Comparison of ENCODE assay signal across 8 mouse cellular contexts in genomic region chr11:119040600-119041324, GRCm38 (mm10). TPM values are rescaled to one million over a fixed set of nuclear protein-coding genes. Genes with fewer than 3 reads are reported as not detected.
A peak's percentile ranks its signal among the peaks of the same experiment; 100 is the strongest.
DNase-seq lines count a peak whose midpoint lies in the region; ATAC-seq lines count a peak whose summit lies in the region.

Gene Cbx8, minus strand, starts transcription at chr11:119040969.

- H3K27me3 ChIP-seq in heart, embryonic 14.5 days (ENCODE audit: control insufficient read depth, insufficient read depth, low read length), result peaks cover 75% of the 10 kb centered on the region
- H3K27me3 ChIP-seq in liver, embryonic 13.5 days, result peaks cover 100% of the 10 kb centered on the region
- H3K27me3 ChIP-seq in stomach, embryonic 16.5 days (ENCODE audit: control insufficient read depth, insufficient read depth, low read length), result peaks cover 72% of the 10 kb centered on the region

- peak within 1 kb of the TSS; percentile 87 for H3K9ac ChIP-seq in heart, embryonic 14.5 days (ENCODE audit: low read length)
- peak within 1 kb of the TSS; percentile 76 for H3K9ac ChIP-seq in liver, embryonic 13.5 days
- peak within 1 kb of the TSS; percentile 84 for H3K9ac ChIP-seq in stomach, embryonic 16.5 days (ENCODE audit: low read length)

- no peaks in the 10 kb centered on the region for H3K9me3 ChIP-seq in heart, embryonic 14.5 days (ENCODE audit: control insufficient read depth, low read length)
- H3K9me3 ChIP-seq in liver, embryonic 13.5 days (replicated peaks), result no peaks in the 10 kb centered on the region
- no peaks in the 10 kb centered on the region for H3K9me3 ChIP-seq in stomach, embryonic 16.5 days (replicated peaks; ENCODE audit: control insufficient read depth, low read length)

- H3K4me1 ChIP-seq in brown adipose tissue, adult 24 weeks (ENCODE audit: control insufficient read depth, insufficient read depth, insufficient read length, low read length), result peaks cover 6% of the 10 kb centered on the region
- H3K4me1 ChIP-seq in heart, embryonic 14.5 days (ENCODE audit: control insufficient read depth in 2 of 2, insufficient read depth in 2 of 2, low read length in 2 of 2), result peaks cover 24 to 44% of the 10 kb centered on the region in 2 experiments
- peaks cover 52% of the 10 kb centered on the region for H3K4me1 ChIP-seq in liver, embryonic 13.5 days (replicated peaks)
- H3K4me1 ChIP-seq in stomach, embryonic 16.5 days (ENCODE audit: control insufficient read depth, insufficient read depth, low read length), result peaks cover 47% of the 10 kb centered on the region

- peaks cover 13% of the 10 kb centered on the region for H3K36me3 ChIP-seq in heart, embryonic 14.5 days (ENCODE audit: control insufficient read depth, insufficient read depth, low read length)
- H3K36me3 ChIP-seq in liver, embryonic 13.5 days, result peaks cover 6% of the 10 kb centered on the region
- H3K36me3 ChIP-seq in stomach, embryonic 16.5 days (ENCODE audit: control insufficient read depth, insufficient read depth, low read length), result no peaks in the 10 kb centered on the region

- 0% methylated on average over 62 of the region's 63 CpGs for WGBS in heart, embryonic 14.5 days
- under 1% methylated on average over 49 of the region's 63 CpGs for WGBS in liver, embryonic 13.5 days (ENCODE audit: insufficient replicate concordance)
- under 1% methylated on average over 63 of the region's 63 CpGs for WGBS in stomach, embryonic 16.5 days

- peak within 1 kb of the TSS; percentile 84 for H3K4me3 ChIP-seq in brown adipose tissue, adult 24 weeks (ENCODE audit: insufficient read depth, low read depth, low read length)
- H3K4me3 ChIP-seq in heart, embryonic 14.5 days (ENCODE audit: control insufficient read depth in 1 of 2, insufficient read depth in 1 of 2, low read depth in 1 of 2, low read length in 2 of 2), result peak within 1 kb of the TSS; percentile 68 to 78
- peak within 1 kb of the TSS; percentile 67 for H3K4me3 ChIP-seq in liver, embryonic 13.5 days (replicated peaks)
- peak within 1 kb of the TSS; percentile 72 for H3K4me3 ChIP-seq in stomach, embryonic 16.5 days (replicated peaks; ENCODE audit: low read length)

- ATAC-seq in heart, embryonic 14.5 days (ENCODE audit: insufficient number of reproducible peaks, insufficient read depth, low FRiP score, low read depth), result peak; percentile 93
- peak; percentile 87 for ATAC-seq in liver, embryonic 13.5 days (ENCODE audit: low read depth)
- ATAC-seq in stomach, embryonic 16.5 days (ENCODE audit: insufficient read depth, low FRiP score), result peak; percentile 96

- peak within 1 kb of the TSS; percentile 100 for H3K4me2 ChIP-seq in heart, embryonic 14.5 days (ENCODE audit: low read length)
- peak within 1 kb of the TSS; percentile 89 for H3K4me2 ChIP-seq in liver, embryonic 13.5 days
- peak within 1 kb of the TSS; percentile 96 for H3K4me2 ChIP-seq in stomach, embryonic 16.5 days (ENCODE audit: low read depth, low read length)

- DNase-seq in CD4-positive, CD25-positive, alpha-beta regulatory T cell, adult 2 months (ENCODE audit: low read depth, low spot score), result peak; percentile 99
- peak; percentile 83 for DNase-seq in fat pad, adult 2 months (ENCODE audit: extremely low read depth, low read depth, low spot score)
- peak; percentile 100 for DNase-seq in kidney, postnatal 14 days
- DNase-seq in liver, embryonic 13.5 days, result peak; percentile 93
- peak; percentile 99 for DNase-seq in neural tube, embryonic 10.5 days (ENCODE audit: extremely low spot score, low spot score)

- peak within 1 kb of the TSS; percentile 82 for H3K27ac ChIP-seq in brown adipose tissue, adult 24 weeks (replicated peaks; ENCODE audit: low read depth, low read length)
- H3K27ac ChIP-seq in heart, embryonic 14.5 days (replicated peaks in 1 of 2; ENCODE audit: control insufficient read depth in 1 of 2, insufficient read depth in 1 of 2, low read depth in 2 of 2, low read length in 2 of 2), result peak within 1 kb of the TSS; percentile 66 to 85
- 0 out of 2 replicates have a peak within 1 kb of the TSS, but pooled peaks have one; percentile 18 for H3K27ac ChIP-seq in liver, embryonic 13.5 days
- H3K27ac ChIP-seq in stomach, embryonic 16.5 days (ENCODE audit: low read length), result peak within 1 kb of the TSS; percentile 70

RNA-seq across cellular contexts. Expression of gene Cbx8, which starts in this region (rescaled TPM):
- 4.7 and 9.1 TPM in 2 replicates for polyA plus RNA-seq in brown adipose tissue, adult 24 weeks (2012; ENCODE audit: insufficient read depth, insufficient read length, missing spikeins)
- polyA plus RNA-seq in heart, embryonic 14.5 days (2014; fragmentation: Nextera tagmentation; extraction: Ambion mirVana), result 9.3 and 9.6 TPM in 2 replicates
- 2.4 and 2.8 TPM in 2 replicates for polyA plus RNA-seq in liver, embryonic 13.5 days (2015; fragmentation: Nextera tagmentation; extraction: Ambion mirVana)
- 5.8 and 6.4 TPM in 2 replicates for polyA plus RNA-seq in stomach, embryonic 16.5 days (2015; fragmentation: Nextera tagmentation; extraction: Ambion mirVana)

Comparison
In these comparisons a context has a peak if more than half of its experiments do, and no peak if none do; other contexts are left out.
1. Peak in every context shown above with its lines: DNase-seq, ATAC-seq, H3K4me3 ChIP-seq and H3K27ac ChIP-seq.
2. H3K27ac ChIP-seq: peak in every context shown above with its lines; median percentile 82 in brown adipose tissue, adult 24 weeks; 76 in heart, embryonic 14.5 days; 70 in stomach, embryonic 16.5 days; 18 in liver, embryonic 13.5 days.